Mouse (Mus musculus) CH12.LX (cell line): ENCODE results near the gene Tnp1.

ENCODE experiments used
- BHLHE40 ChIP-seq: IDR thresholded peaks from 2 replicates; pipeline ENCODE4 v1.6.1; 2011; ENCODE audit warnings: mild to moderate bottlenecking, low read depth, low read length, improper control_type of control experiment
- CTCF ChIP-seq, 2 experiments: IDR thresholded peaks in 1 of 2; conservative IDR thresholded peaks in 1 of 2; 2 replicates each; pipeline ENCODE4 v1.5.1; 2011 to 2012; ENCODE audit warnings: low read depth in 2 of 2, low read length in 2 of 2, improper control_type of control experiment in 1 of 2, inconsistent platforms in 1 of 2, mild to moderate bottlenecking in 1 of 2, moderate library complexity in 1 of 2
- EP300 ChIP-seq: IDR thresholded peaks from 2 replicates; pipeline ENCODE4 v1.6.1; 2011; ENCODE audit warnings: low read length, improper control_type of control experiment
- GABPA ChIP-seq: IDR thresholded peaks from 2 replicates; pipeline ENCODE4 v1.6.1; 2012; ENCODE audit warnings: low read depth, low read length, improper control_type of control experiment, inconsistent platforms; ENCODE audit not compliant: insufficient replicate concordance
- JUN ChIP-seq: IDR thresholded peaks from 2 replicates; pipeline ENCODE4 v1.6.1; 2011; ENCODE audit warnings: low read depth, mild to moderate bottlenecking, low read length, improper control_type of control experiment, moderate library complexity; ENCODE audit not compliant: insufficient read depth
- MAX ChIP-seq: IDR thresholded peaks from 2 replicates; pipeline ENCODE4 v1.6.1; 2011; ENCODE audit warnings: low read length, improper control_type of control experiment
- MXI1 ChIP-seq: IDR thresholded peaks from 2 replicates; pipeline ENCODE4 v1.6.1; 2011; ENCODE audit warnings: mild to moderate bottlenecking, low read depth, low read length, improper control_type of control experiment
- MYC ChIP-seq: IDR thresholded peaks from 2 replicates; pipeline ENCODE4 v1.6.1; 2011; ENCODE audit warnings: low read depth, mild to moderate bottlenecking, improper control_type of control experiment, low read length
- POLR2A ChIP-seq: IDR thresholded peaks from 2 replicates; pipeline ENCODE4 v1.6.1; 2011; ENCODE audit warnings: low read depth, mild to moderate bottlenecking, improper control_type of control experiment, low read length
- TBP ChIP-seq: conservative IDR thresholded peaks from 2 replicates; pipeline ENCODE4 v1.6.1; 2011; ENCODE audit warnings: low read depth, low read length, improper control_type of control experiment
- UBTF ChIP-seq: IDR thresholded peaks from 2 replicates; pipeline ENCODE4 v1.6.1; 2012; ENCODE audit warnings: low read depth, mild to moderate bottlenecking, inconsistent platforms, low read length, improper control_type of control experiment, moderate library complexity
- ZC3H11A ChIP-seq: IDR thresholded peaks from 2 replicates; pipeline ENCODE4 v1.6.1; 2012; ENCODE audit warnings: low read depth, mild to moderate bottlenecking, inconsistent platforms, low read length, improper control_type of control experiment

- TF ChIP-seq MYC, result no peak
- no peak for TF ChIP-seq UBTF
- TF ChIP-seq GABPA, result no peak
- TF ChIP-seq BHLHE40, result no peak
- TF ChIP-seq CTCF (conservative IDR thresholded peaks at IDR 0.05 in 1 of 2, IDR thresholded peaks at IDR 0.05 in 1 of 2; ENCODE audit: low read depth in 2 of 2, low read length in 2 of 2), result no peak
- TF ChIP-seq MAX, result no peak
- no peak for TF ChIP-seq TBP
- TF ChIP-seq POLR2A, result no peak
- no peak for TF ChIP-seq JUN
- TF ChIP-seq MXI1, result no peak
- TF ChIP-seq ZC3H11A, result no peak
- no peak for TF ChIP-seq EP300
These were observed 10.4 kb upstream of the Tnp1 start for GRCm38 (mm10) chr1:73026157-73026556.
